Mouse (Mus musculus) heart, adult 2 months (tissue): ENCODE data around the gene Csnk1d.

ENCODE experiments used
- CTCF ChIP-seq: fragments of 200-600 bp; IDR thresholded peaks from 2 replicates; pipeline ENCODE4 v1.8.1; 2022; ENCODE audit warnings: antibody characterized with exemption, mild to moderate bottlenecking, moderate library complexity
- EP300 ChIP-seq: fragments of 200-500 bp; IDR thresholded peaks from 2 replicates; pipeline ENCODE4 v1.6.1; 2011; ENCODE audit warnings: low read depth, low read length, control low read depth; ENCODE audit not compliant: insufficient read depth
- POLR2A ChIP-seq: fragments of 200-500 bp; IDR thresholded peaks from 2 replicates; pipeline ENCODE4 v1.6.1; 2011; ENCODE audit warnings: mild to moderate bottlenecking, low read depth, low read length, control low read depth; ENCODE audit not compliant: insufficient read depth

- no peak for TF ChIP-seq EP300
- peak; percentile 83 for TF ChIP-seq CTCF
- TF ChIP-seq POLR2A = no peak
Measured at GRCm38 (mm10) chr11:121017703-121018102, 26.6 kb upstream of the Csnk1d start.
